Mouse (Mus musculus) forebrain, embryonic 14.5 days (tissue): ENCODE data around the gene Anks1b. TPM values are rescaled to one million over a fixed set of nuclear protein-coding genes. Genes with fewer than 3 reads are reported as not detected.

Source experiments
- ATAC-seq: fragments of 200-750 bp; cut with Nextera tagmentation; 2 replicates; pipeline ENCODE4 v1.8.0; 2017; ENCODE audit warnings: mild to moderate bottlenecking, moderate library complexity
- DNase-seq: peaks from one replicate; pipeline ENCODE4 v3.0.0-alpha.2; 2015; ENCODE audit warnings: low spot score
- H3K27ac ChIP-seq: fragments of 300-500 bp; sonication (generic); 2 replicates; pipeline ENCODE4 v1.5.1; 2014; ENCODE audit warnings: low read depth, mild to moderate bottlenecking, control low read depth, low read length, moderate library complexity
- H3K27me3 ChIP-seq: fragments of 300-500 bp; sonication (generic); replicated peaks from 2 replicates; pipeline ENCODE4 v1.6.1; 2014; ENCODE audit warnings: low read length, control low read depth, mixed read lengths; ENCODE audit not compliant: control insufficient read depth, insufficient read depth
- H3K36me3 ChIP-seq: fragments of 300-500 bp; sonication (generic); 2 replicates; pipeline ENCODE4 v1.6.1; 2014; ENCODE audit warnings: low read length, control low read depth; ENCODE audit not compliant: control insufficient read depth, insufficient read depth
- H3K4me1 ChIP-seq: fragments of 300-500 bp; sonication (generic); 2 replicates; pipeline ENCODE4 v1.6.1; 2014; ENCODE audit warnings: antibody characterized with exemption, low read length, control low read depth; ENCODE audit not compliant: control insufficient read depth, insufficient read depth
- H3K4me2 ChIP-seq: fragments of 300-500 bp; sonication (generic); 2 replicates; pipeline ENCODE4 v1.6.1; 2014; ENCODE audit warnings: mild to moderate bottlenecking, control low read depth, low read length
- H3K4me3 ChIP-seq: fragments of 300-500 bp; sonication (generic); 2 replicates; pipeline ENCODE4 v1.5.1; 2014; ENCODE audit warnings: low read depth, low read length, control low read depth
- H3K9ac ChIP-seq: fragments of 300-500 bp; sonication (generic); 2 replicates; pipeline ENCODE4 v1.6.1; 2014; ENCODE audit warnings: mild to moderate bottlenecking, low read length, control low read depth, moderate library complexity
- H3K9me3 ChIP-seq: fragments of 300-500 bp; sonication (generic); replicated peaks from 2 replicates; pipeline ENCODE4 v1.6.1; 2016; ENCODE audit warnings: low read length, control low read depth, mixed read lengths; ENCODE audit not compliant: control insufficient read depth
- WGBS: fragments of 180-500 bp; shearing (Covaris S2); extraction: QIAGEN DNeasy Blood & Tissue Kit; methylation state at CpG from one replicate; pipeline ENCODE4 v1.1.7; 2014; 5-methylcytosine and 5-hydroxymethylcytosine counted together
- polyA plus RNA-seq: library from polyadenylated mRNA; unstranded; fragments of >200 nt; fragmentation: Nextera tagmentation; extraction: Ambion mirVana; gene quantifications from 2 replicates; pipeline ENCODE4 v1.2.1, GENCODE M21; 2014

Gene Anks1b
- polyA plus RNA-seq, 1 experiment from 2014 or later, result 36.0 TPM

- H3K4me2 ChIP-seq, result no peak overlapping the region; the same call in 1 of the 2 replicates
- ATAC-seq (peak; percentile 50), DNase-seq (peak; percentile 48)
- H3K27ac ChIP-seq, result 0 out of 2 replicates have a peak overlapping the region, but pooled peaks have one; percentile 48
- no peak overlapping the region for H3K4me3 ChIP-seq
- no peaks in the 10 kb centered on the region for H3K27me3 ChIP-seq
- no peak overlapping the region; the same call in 1 of the 2 replicates for H3K9ac ChIP-seq
- no peaks in the 10 kb centered on the region for H3K36me3 ChIP-seq
- peaks cover 18% of the 10 kb centered on the region for H3K4me1 ChIP-seq
- no peaks in the 10 kb centered on the region for H3K9me3 ChIP-seq
- WGBS, result 19% methylated on average over 10 of the region's 10 CpGs
Measured at GRCm38 (mm10) chr10:90818246-90818937, 945.1 kb downstream of the Anks1b start.

GRCm38 (mm10) chr10:90823438-90823837 is 950.1 kb downstream of the Anks1b start:
- peaks cover 4% of the 10 kb centered on the region for H3K4me1 ChIP-seq
- no peaks in the 10 kb centered on the region for H3K36me3 ChIP-seq
- no peak overlapping the region for H3K4me3 ChIP-seq
- no peak for ATAC-seq
- 21% methylated on average over 4 of the region's 4 CpGs for WGBS
- H3K27me3 ChIP-seq, result peaks cover 12% of the 10 kb centered on the region
- no peak overlapping the region for H3K9ac ChIP-seq
- no peak overlapping the region for H3K4me2 ChIP-seq
- no peak overlapping the region for H3K27ac ChIP-seq
- no peaks in the 10 kb centered on the region for H3K9me3 ChIP-seq
- DNase-seq, result no peak

GRCm38 (mm10) chr10:90824692-90825091 is 951.4 kb downstream of the Anks1b start:
- Histone ChIP-seq H3K36me3 (no peaks in the 10 kb centered on the region), H3K4me2 (no peak overlapping the region), H3K9ac (no peak overlapping the region), H3K4me1 (no peaks in the 10 kb centered on the region), H3K4me3 (no peak overlapping the region), H3K27me3 (peaks cover 17% of the 10 kb centered on the region), H3K27ac (no peak overlapping the region), H3K9me3 (no peaks in the 10 kb centered on the region)
- DNase-seq (no peak), ATAC-seq (no peak)
- WGBS, result 81% methylated on average over 2 of the region's 2 CpGs

- Histone ChIP-seq H3K27me3 (peaks cover 26% of the 10 kb centered on the region), H3K9ac (no peak overlapping the region), H3K4me3 (no peak overlapping the region), H3K27ac (no peak overlapping the region), H3K36me3 (no peaks in the 10 kb centered on the region), H3K9me3 (no peaks in the 10 kb centered on the region), H3K4me1 (peaks cover 10% of the 10 kb centered on the region), H3K4me2 (no peak overlapping the region)
- ATAC-seq, result no peak
- 13% methylated on average over 4 of the region's 4 CpGs for WGBS
- DNase-seq, result no peak
Measured at GRCm38 (mm10) chr10:90826939-90827338, 953.6 kb downstream of the Anks1b start.

GRCm38 (mm10) chr10:90828581-90829393 is 955.5 kb downstream of the Anks1b start:
- ATAC-seq, result peak; percentile 84
- Histone ChIP-seq H3K4me2 (peak overlapping the region; percentile 84), H3K9ac (peak overlapping the region; percentile 82), H3K27me3 (peaks cover 30% of the 10 kb centered on the region), H3K36me3 (no peaks in the 10 kb centered on the region), H3K27ac (peak overlapping the region; percentile 86), H3K4me3 (peak overlapping the region; percentile 64), H3K4me1 (peaks cover 10% of the 10 kb centered on the region), H3K9me3 (no peaks in the 10 kb centered on the region)
- under 1% methylated on average over 38 of the region's 73 CpGs for WGBS
- DNase-seq, result peak; percentile 67

- H3K27ac ChIP-seq, result peak overlapping the region; percentile 86; the same call in 1 of the 2 replicates
- DNase-seq (peak; percentile 76), ATAC-seq (peak; percentile 87)
- H3K36me3 ChIP-seq, result no peaks in the 10 kb centered on the region
- H3K4me1 ChIP-seq, result peaks cover 10% of the 10 kb centered on the region
- peak overlapping the region; percentile 64 for H3K4me3 ChIP-seq
- no peaks in the 10 kb centered on the region for H3K9me3 ChIP-seq
- H3K27me3 ChIP-seq, result peaks cover 29% of the 10 kb centered on the region
- H3K9ac ChIP-seq, result peak overlapping the region; percentile 82
- peak overlapping the region; percentile 84 for H3K4me2 ChIP-seq
- WGBS, result under 1% methylated on average over 30 of the region's 76 CpGs
Measured at GRCm38 (mm10) chr10:90829394-90830267, 956.3 kb downstream of the Anks1b start.

- Histone ChIP-seq H3K27me3 (peaks cover 27% of the 10 kb centered on the region), H3K27ac (no peak overlapping the region), H3K4me3 (peak overlapping the region; percentile 64), H3K4me2 (peak overlapping the region; percentile 84), H3K36me3 (no peaks in the 10 kb centered on the region), H3K9ac (peak overlapping the region; percentile 82), H3K4me1 (peaks cover 10% of the 10 kb centered on the region), H3K9me3 (no peaks in the 10 kb centered on the region)
- no peak for DNase-seq
- under 1% methylated on average over 11 of the region's 11 CpGs for WGBS
- ATAC-seq, result no peak
Measured at GRCm38 (mm10) chr10:90830268-90830585, 956.9 kb downstream of the Anks1b start.

GRCm38 (mm10) chr10:90830591-90831287 is 957.4 kb downstream of the Anks1b start:
- Histone ChIP-seq H3K4me2 (peak overlapping the region; percentile 84), H3K4me3 (peak overlapping the region; percentile 64), H3K9me3 (no peaks in the 10 kb centered on the region), H3K27ac (no peak overlapping the region), H3K4me1 (peaks cover 10% of the 10 kb centered on the region), H3K9ac (peak overlapping the region; percentile 82), H3K36me3 (no peaks in the 10 kb centered on the region), H3K27me3 (peaks cover 27% of the 10 kb centered on the region)
- 1% methylated on average over 21 of the region's 21 CpGs for WGBS
- DNase-seq (peak; percentile 55), ATAC-seq (no peak)
